Mouse (Mus musculus): ENCODE data around the gene Samd14.

Samd14 gene

GRCm38 (mm10) chr11:94990102-94990748, 19.5 kb upstream of the Samd14 start:
- in situ Hi-C loops (cut with MboI, MseI), result no loop called here

- in situ Hi-C loops (cut with MboI, MseI), result no loop called here
Observed at GRCm38 (mm10) chr11:94990749-94991577, 18.7 kb upstream of the Samd14 start, which contains the start of gene Ppp1r9b. Gene Ppp1r9b (plus strand): TSS chr11:94991035.

- in situ Hi-C loops (cut with MboI, MseI), result no loop called here
Observed at GRCm38 (mm10) chr11:94991641-94992479, 17.8 kb upstream of the Samd14 start.

- in situ Hi-C loops (cut with MboI, MseI), result no loop called here
Observed at GRCm38 (mm10) chr11:94992480-94992753, 17.3 kb upstream of the Samd14 start.

- in situ Hi-C loops (cut with MboI, MseI), result no loop called here
Observed at GRCm38 (mm10) chr11:94992754-94993606, 16.7 kb upstream of the Samd14 start.

GRCm38 (mm10) chr11:94994208-94994814, 15.4 kb upstream of the Samd14 start:
- in situ Hi-C loops (cut with MboI, MseI), result no loop called here

GRCm38 (mm10) chr11:94994947-94995772, 14.5 kb upstream of the Samd14 start:
- in situ Hi-C loops (cut with MboI, MseI), result no loop called here

- in situ Hi-C loops (cut with MboI, MseI), result no loop called here
Observed at GRCm38 (mm10) chr11:94996101-94996500, 13.6 kb upstream of the Samd14 start.

- in situ Hi-C loops (cut with MboI, MseI), result no loop called here
Observed at GRCm38 (mm10) chr11:94996984-94997383, 12.7 kb upstream of the Samd14 start.

GRCm38 (mm10) chr11:94997596-94997995, 12.1 kb upstream of the Samd14 start:
- in situ Hi-C loops (cut with MboI, MseI), result no loop called here

GRCm38 (mm10) chr11:94998041-94998531, 11.6 kb upstream of the Samd14 start:
- in situ Hi-C loops (cut with MboI, MseI), result no loop called here

GRCm38 (mm10) chr11:95000128-95000527, 9.6 kb upstream of the Samd14 start:
- in situ Hi-C loops (cut with MboI, MseI), result no loop called here

- in situ Hi-C loops (cut with MboI, MseI), result no loop called here
Observed at GRCm38 (mm10) chr11:95000548-95000947, 9.1 kb upstream of the Samd14 start.

GRCm38 (mm10) chr11:95001058-95001457, 8.6 kb upstream of the Samd14 start:
- in situ Hi-C loops (cut with MboI, MseI), result no loop called here

- in situ Hi-C loops (cut with MboI, MseI), result no loop called here
Observed at GRCm38 (mm10) chr11:95001584-95002347, 7.9 kb upstream of the Samd14 start.

GRCm38 (mm10) chr11:95002705-95003104, 7.0 kb upstream of the Samd14 start:
- in situ Hi-C loops (cut with MboI, MseI), result no loop called here

- in situ Hi-C loops (cut with MboI, MseI), result no loop called here
Observed at GRCm38 (mm10) chr11:95004136-95004936, 5.3 kb upstream of the Samd14 start.

- in situ Hi-C loops (cut with MboI, MseI), result no loop called here
Observed at GRCm38 (mm10) chr11:95004937-95005198, 4.8 kb upstream of the Samd14 start.

GRCm38 (mm10) chr11:95006038-95006437, 3.6 kb upstream of the Samd14 start:
- in situ Hi-C loops (cut with MboI, MseI), result no loop called here
